Comparison of ENCODE assay signal across 9 mouse cellular contexts in genomic region chr4:129332846-129333245, GRCm38 (mm10). TPM values are rescaled to one million over a fixed set of nuclear protein-coding genes. Genes with fewer than 3 reads are reported as not detected.
DNase-seq lines count a peak whose midpoint lies in the region; ATAC-seq and TF ChIP-seq lines count a peak whose summit lies in the region.
"Had no signal": no experiment of that assay in that cellular context is flagged by ENCODE, and none has a peak within 500 bp of the region (broad histone marks: within the 10 kb centered on the region; RNA-seq: fewer than 3 reads in every experiment).

No protein-coding gene starts in this region.

- no peak for TF ChIP-seq CTCF in testis, adult 2 months (IDR thresholded peaks at IDR 0.05; ENCODE audit: control insufficient read depth, insufficient read depth, insufficient replicate concordance, low read depth, low read length)
- peak; percentile 14; the same call in 1 of the 2 replicates for TF ChIP-seq CTCF in stomach, postnatal 0 days (IDR thresholded peaks at IDR 0.05; ENCODE audit: low read depth)
- TF ChIP-seq CTCF in thymus, adult 2 months (IDR thresholded peaks at IDR 0.05; ENCODE audit: borderline replicate concordance, control insufficient read depth, extremely low read depth, insufficient read depth, low read length, poor library complexity): no peak

- no peaks in the 10 kb centered on the region for H3K9me3 ChIP-seq in heart, embryonic 10.5 days
- no peaks in the 10 kb centered on the region for H3K9me3 ChIP-seq in limb, embryonic 15.5 days
- no peaks in the 10 kb centered on the region for H3K9me3 ChIP-seq in stomach, postnatal 0 days (ENCODE audit: control insufficient read depth, low read length)

- ATAC-seq in limb, embryonic 15.5 days (ENCODE audit: insufficient number of reproducible peaks, low FRiP score, low TSS enrichment, low read depth): no peak
- no peak for ATAC-seq in stomach, postnatal 0 days (ENCODE audit: low FRiP score, low TSS enrichment)

- peaks cover 32% of the 10 kb centered on the region for H3K4me1 ChIP-seq in heart, embryonic 10.5 days
- peaks cover 2% of the 10 kb centered on the region; the same call in 1 of the 2 replicates for H3K4me1 ChIP-seq in testis, adult 2 months (ENCODE audit: control insufficient read depth, insufficient read depth, low read length)
- H3K4me1 ChIP-seq in limb, embryonic 15.5 days: peaks cover 36% of the 10 kb centered on the region
- 0 out of 2 replicates have a peak, but pooled peaks cover 2% of the 10 kb centered on the region for H3K4me1 ChIP-seq in stomach, postnatal 0 days (replicated peaks; ENCODE audit: control insufficient read depth, insufficient read depth)
- H3K4me1 ChIP-seq in thymus, adult 2 months (replicated peaks; ENCODE audit: control insufficient read depth, insufficient read depth, low read length): peaks cover 5% of the 10 kb centered on the region

- 55% methylated on average over 1 of the region's 1 CpGs for WGBS in heart, embryonic 10.5 days
- WGBS in limb, embryonic 15.5 days: 27% methylated on average over 1 of the region's 1 CpGs
- WGBS in stomach, postnatal 0 days: 13% methylated on average over 1 of the region's 1 CpGs
- WGBS in thymus, adult 2 months: 74% methylated on average over 1 of the region's 1 CpGs

- H3K27ac ChIP-seq in heart, embryonic 10.5 days: no peak overlapping the region
- no peak overlapping the region for H3K27ac ChIP-seq in testis, adult 2 months (ENCODE audit: control insufficient read depth, insufficient read depth, low read depth, low read length)
- no peak overlapping the region for H3K27ac ChIP-seq in limb, embryonic 15.5 days
- no peak overlapping the region for H3K27ac ChIP-seq in stomach, postnatal 0 days (replicated peaks)
- H3K27ac ChIP-seq in thymus, adult 2 months (ENCODE audit: control insufficient read depth, insufficient read depth, low read length): no peak overlapping the region

- no peak overlapping the region for H3K9ac ChIP-seq in limb, embryonic 15.5 days
- H3K9ac ChIP-seq in stomach, postnatal 0 days (ENCODE audit: low read length): no peak overlapping the region

- peak overlapping the region; percentile 98 for H3K4me3 ChIP-seq in heart, embryonic 10.5 days
- peak overlapping the region; percentile 23; the same call in 1 of the 2 replicates for H3K4me3 ChIP-seq in testis, adult 2 months (ENCODE audit: control insufficient read depth, low read depth, low read length)
- peak overlapping the region; percentile 97 for H3K4me3 ChIP-seq in limb, embryonic 15.5 days
- H3K4me3 ChIP-seq in stomach, postnatal 0 days (ENCODE audit: low read depth, low read length): no peak overlapping the region
- H3K4me3 ChIP-seq in thymus, adult 2 months (ENCODE audit: control insufficient read depth, insufficient read depth, low read length): no peak overlapping the region

- no peak for TF ChIP-seq EP300 in stomach, postnatal 0 days (optimal IDR thresholded peaks at IDR 0.05)

- H3K27me3 ChIP-seq in heart, embryonic 10.5 days (ENCODE audit: insufficient read depth, poor library complexity, severe bottlenecking): no peaks in the 10 kb centered on the region
- no peaks in the 10 kb centered on the region for H3K27me3 ChIP-seq in testis, adult 2 months (ENCODE audit: control insufficient read depth, insufficient read depth, low read length)
- no peaks in the 10 kb centered on the region for H3K27me3 ChIP-seq in limb, embryonic 15.5 days
- no peaks in the 10 kb centered on the region for H3K27me3 ChIP-seq in stomach, postnatal 0 days (ENCODE audit: control insufficient read depth, insufficient read depth, low read length)
- H3K27me3 ChIP-seq in thymus, adult 2 months (ENCODE audit: control insufficient read depth, insufficient read depth, low read length): no peaks in the 10 kb centered on the region

- intact Hi-C loops in heart, postnatal 10 days (cut with DNase I): no loop called here

- TF ChIP-seq POLR2A in testis, adult 2 months (IDR thresholded peaks at IDR 0.05; ENCODE audit: control insufficient read depth, low read depth, low read length): no peak
- no peak for TF ChIP-seq POLR2A in thymus, adult 2 months (IDR thresholded peaks at IDR 0.05; ENCODE audit: control insufficient read depth, extremely low read depth, insufficient read depth, low read length, poor library complexity)

- DNase-seq in heart, embryonic 10.5 days (ENCODE audit: low spot score): no peak
- DNase-seq in heart, postnatal 10 days: no peak
- no peak for DNase-seq in testis, postnatal 14 days (ENCODE audit: low spot score)
- no peak for DNase-seq in stomach, postnatal 0 days (ENCODE audit: low spot score)
- DNase-seq in thymus, adult 2 months: no peak
- no peak for DNase-seq in ovary, postnatal 10 days (ENCODE audit: low spot score)
- DNase-seq: adrenal gland, postnatal 25 days had no signal

- peaks cover 53% of the 10 kb centered on the region for H3K36me3 ChIP-seq in heart, embryonic 10.5 days
- H3K36me3 ChIP-seq in testis, adult 2 months (ENCODE audit: control insufficient read depth, insufficient read depth, low read length): peaks cover 3% of the 10 kb centered on the region
- peaks cover 28% of the 10 kb centered on the region for H3K36me3 ChIP-seq in limb, embryonic 15.5 days
- H3K36me3 ChIP-seq in stomach, postnatal 0 days (ENCODE audit: control insufficient read depth, insufficient read depth, low read length): 0 out of 2 replicates have a peak, but pooled peaks cover 3% of the 10 kb centered on the region
- H3K36me3 ChIP-seq in thymus, adult 2 months (ENCODE audit: control insufficient read depth, insufficient read depth, low read length): peaks cover 20% of the 10 kb centered on the region

- peak overlapping the region; percentile 47 for H3K4me2 ChIP-seq in limb, embryonic 15.5 days
- no peak overlapping the region for H3K4me2 ChIP-seq in stomach, postnatal 0 days (replicated peaks; ENCODE audit: low read depth)

RNA-seq across cellular contexts. Expression of gene Rbbp4, which starts 2.3 kb away (rescaled TPM):
- polyA plus RNA-seq in heart, embryonic 10.5 days (2016; fragmentation: Nextera tagmentation; extraction: Ambion mirVana): 329 and 377 TPM in 2 replicates
- 100 to 1,000 TPM; 134 to 137 TPM for total RNA-seq in heart, postnatal 10 days (2021)
- polyA plus RNA-seq in testis, adult 2 months (2012; rRNA removed): 46.1 and 51.5 TPM in 2 replicates
- polyA plus RNA-seq in limb, embryonic 15.5 days (2015; fragmentation: Nextera tagmentation; extraction: Ambion mirVana): 326 and 338 TPM in 2 replicates
- polyA plus RNA-seq in stomach, postnatal 0 days (2015; fragmentation: Nextera tagmentation; extraction: Ambion mirVana): 149 and 153 TPM in 2 replicates
- polyA plus RNA-seq in thymus, adult 2 months (2012; rRNA removed): 55.5 and 61.0 TPM in 2 replicates

RNA-seq across cellular contexts. Expression of gene Zbtb8os, which starts 2.6 kb away (rescaled TPM):
- 50.0 and 58.8 TPM in 2 replicates for polyA plus RNA-seq in heart, embryonic 10.5 days (2016; fragmentation: Nextera tagmentation; extraction: Ambion mirVana)
- total RNA-seq in heart, postnatal 10 days (2021): 10 to 100 TPM; 21.9 to 22.1 TPM
- 19.1 and 20.7 TPM in 2 replicates for polyA plus RNA-seq in testis, adult 2 months (2012; rRNA removed)
- polyA plus RNA-seq in limb, embryonic 15.5 days (2015; fragmentation: Nextera tagmentation; extraction: Ambion mirVana): 39.1 and 47.0 TPM in 2 replicates
- 41.7 and 42.5 TPM in 2 replicates for polyA plus RNA-seq in stomach, postnatal 0 days (2015; fragmentation: Nextera tagmentation; extraction: Ambion mirVana)
- polyA plus RNA-seq in thymus, adult 2 months (2012; rRNA removed): 14.3 and 14.4 TPM in 2 replicates

RNA-seq across cellular contexts. Expression of gene Zbtb8a, which starts 45.1 kb away (rescaled TPM):
- 7.5 and 9.3 TPM in 2 replicates for polyA plus RNA-seq in heart, embryonic 10.5 days (2016; fragmentation: Nextera tagmentation; extraction: Ambion mirVana)
- 1 to 10 TPM; 5.9 to 7.1 TPM for total RNA-seq in heart, postnatal 10 days (2021)
- 4.6 and 5.6 TPM in 2 replicates for polyA plus RNA-seq in testis, adult 2 months (2012; rRNA removed)
- polyA plus RNA-seq in limb, embryonic 15.5 days (2015; fragmentation: Nextera tagmentation; extraction: Ambion mirVana): 15.8 and 16.4 TPM in 2 replicates
- polyA plus RNA-seq in stomach, postnatal 0 days (2015; fragmentation: Nextera tagmentation; extraction: Ambion mirVana): 12.2 and 13.0 TPM in 2 replicates
- polyA plus RNA-seq in thymus, adult 2 months (2012; rRNA removed): 3.3 and 3.6 TPM in 2 replicates

RNA-seq across cellular contexts. Expression of gene Sync, which starts 45.4 kb away (rescaled TPM):
- 0.42 and 1.2 TPM in 2 replicates for polyA plus RNA-seq in heart, embryonic 10.5 days (2016; fragmentation: Nextera tagmentation; extraction: Ambion mirVana)
- 10 to 100 TPM; 13.4 TPM for total RNA-seq in heart, postnatal 10 days (2021)
- polyA plus RNA-seq in testis, adult 2 months (2012; rRNA removed): 0.36 and 0.40 TPM in 2 replicates
- 5.0 and 9.6 TPM in 2 replicates for polyA plus RNA-seq in limb, embryonic 15.5 days (2015; fragmentation: Nextera tagmentation; extraction: Ambion mirVana)
- polyA plus RNA-seq in stomach, postnatal 0 days (2015; fragmentation: Nextera tagmentation; extraction: Ambion mirVana): 2.9 and 3.2 TPM in 2 replicates
- polyA plus RNA-seq in thymus, adult 2 months (2012; rRNA removed): 0.50 and 0.88 TPM in 2 replicates

Comparison
In these comparisons a context has a peak if more than half of its experiments do, and no peak if none do; other contexts are left out.
1. H3K4me3 ChIP-seq: peak in heart, embryonic 10.5 days (single experiment), testis, adult 2 months (single experiment) and limb, embryonic 15.5 days (single experiment); none in stomach, postnatal 0 days (single experiment) and thymus, adult 2 months (single experiment).